Mouse (Mus musculus) embryonic facial prominence, embryonic 12.5 days (tissue): Measurements from ENCODE around the gene Vmn2r121. TPM values are rescaled to one million over a fixed set of nuclear protein-coding genes. Genes with fewer than 3 reads are reported as not detected.

ENCODE experiments used
- ATAC-seq: fragments of 200-750 bp; cut with Nextera tagmentation; 2 replicates; pipeline ENCODE4 v1.8.0; 2017; ENCODE audit not compliant: insufficient number of reproducible peaks, insufficient read depth, low FRiP score, low TSS enrichment
- H3K27ac ChIP-seq: fragments of 300-500 bp; sonication (generic); 2 replicates; pipeline ENCODE4 v1.5.1; 2016; ENCODE audit warnings: mild to moderate bottlenecking
- H3K27me3 ChIP-seq: fragments of 300-500 bp; sonication (generic); 2 replicates; pipeline ENCODE4 v1.6.1; 2016; ENCODE audit warnings: mild to moderate bottlenecking, moderate library complexity
- H3K36me3 ChIP-seq: fragments of 300-500 bp; sonication (generic); 2 replicates; pipeline ENCODE4 v1.6.1; 2016; ENCODE audit warnings: mild to moderate bottlenecking
- H3K4me1 ChIP-seq: fragments of 300-500 bp; sonication (generic); 2 replicates; pipeline ENCODE4 v1.6.1; 2016
- H3K4me2 ChIP-seq: fragments of 300-500 bp; sonication (generic); replicated peaks from 2 replicates; pipeline ENCODE4 v1.6.1; 2016; ENCODE audit warnings: mild to moderate bottlenecking, moderate library complexity
- H3K4me3 ChIP-seq: fragments of 300-500 bp; sonication (generic); 2 replicates; pipeline ENCODE4 v1.5.1; 2016; ENCODE audit warnings: mild to moderate bottlenecking
- H3K9ac ChIP-seq: fragments of 300-500 bp; sonication (generic); 2 replicates; pipeline ENCODE4 v1.6.1; 2016; ENCODE audit warnings: mild to moderate bottlenecking, moderate library complexity
- H3K9me3 ChIP-seq: fragments of 300-500 bp; sonication (generic); 2 replicates; pipeline ENCODE4 v1.6.1; 2016; ENCODE audit warnings: mild to moderate bottlenecking, moderate library complexity
- WGBS: fragments of 180-500 bp; shearing (Covaris S2); methylation state at CpG from one replicate; pipeline ENCODE4 v1.1.7; 2016; 5-methylcytosine and 5-hydroxymethylcytosine counted together
- polyA plus RNA-seq: library from polyadenylated mRNA; unstranded; fragments of >200 nt; fragmentation: Nextera tagmentation; extraction: Ambion mirVana; gene quantifications from 2 replicates; pipeline ENCODE4 v1.2.1, GENCODE M21; 2016

Gene Vmn2r121
- polyA plus RNA-seq = not detected in 2 replicates

DNA sequence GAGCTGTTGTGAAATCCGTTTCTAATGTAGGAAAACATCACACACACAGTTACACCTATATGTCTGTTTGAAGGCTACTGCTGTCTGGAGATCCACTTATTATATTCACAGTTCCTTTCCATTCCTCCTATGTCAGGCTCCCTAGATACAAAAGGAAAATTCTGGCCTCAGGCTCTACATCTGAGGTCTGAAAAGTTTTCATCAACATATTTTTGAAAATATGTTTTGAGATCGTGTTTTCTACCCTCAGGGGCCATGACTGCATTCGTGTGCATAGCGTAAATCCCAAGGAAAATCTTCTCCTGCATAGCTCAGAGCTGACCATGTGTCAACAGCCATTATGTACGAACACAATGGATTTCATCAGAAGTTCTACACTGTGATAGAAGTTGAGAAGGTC lies at the start of gene Vmn2r121:
Gene Vmn2r121 (minus strand): TSS at position 101 of the 400 bp plus-strand sequence.
- WGBS = 65% methylated on average over 5 of the region's 5 CpGs
- H3K4me2 ChIP-seq = no peak within 1 kb of the TSS
- H3K9ac ChIP-seq = no peak within 1 kb of the TSS
- no peaks in the 10 kb centered on the region for H3K4me1 ChIP-seq
- no peak for ATAC-seq
- no peaks in the 10 kb centered on the region for H3K36me3 ChIP-seq
- no peak within 1 kb of the TSS for H3K27ac ChIP-seq
- no peaks in the 10 kb centered on the region for H3K27me3 ChIP-seq
- H3K9me3 ChIP-seq = no peaks in the 10 kb centered on the region
- H3K4me3 ChIP-seq = no peak within 1 kb of the TSS
